Mouse (Mus musculus) adrenal gland, postnatal 14 days (tissue): ENCODE data around the gene Crygd. TPM values are rescaled to one million over a fixed set of nuclear protein-coding genes. Genes with fewer than 3 reads are reported as not detected.
"Not testable (repeated sequence)": the region's sequence is repeated elsewhere in the genome, so short reads cannot be mapped to it uniquely, and the experiment has no call there.

Source experiments
- DNase-seq: peaks from one replicate; pipeline ENCODE4 v3.0.0; 2021; ENCODE audit warnings: mixed read lengths
- long read RNA-seq, 2 experiments: library from polyadenylated mRNA; stranded (forward); transcript quantifications; one replicate each; pipeline ENCODE4 v2.0.0; 2021
- total RNA-seq: library from RNA; stranded (reverse); gene quantifications from 2 replicates; pipeline ENCODE4 v1.2.3, GENCODE M21; 2021

The Crygd gene
- not detected in 2 replicates for total RNA-seq
- long read RNA-seq, experiment 1 = 0 reads
- long read RNA-seq, experiment 2 = 0 reads

DNA sequence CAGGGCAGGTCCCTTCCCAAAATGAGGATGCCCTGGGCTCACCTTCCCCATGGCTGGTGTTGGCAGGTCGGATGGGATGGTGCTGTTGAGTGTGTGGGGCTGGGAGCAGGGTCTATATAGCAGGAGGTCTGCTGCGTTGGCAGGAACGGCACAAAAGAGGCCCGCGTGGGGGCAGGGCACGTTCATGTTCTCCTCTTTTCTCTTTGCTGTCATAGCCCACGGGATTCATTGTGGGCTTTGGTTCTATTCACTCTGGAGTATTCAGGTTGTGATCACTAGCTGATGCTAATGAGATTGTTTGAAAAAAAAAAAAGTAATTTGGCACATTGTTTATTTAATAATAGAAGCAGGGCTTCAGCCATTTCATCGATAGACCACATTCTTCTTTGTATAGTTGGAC is at the start of gene Crygd:
Gene Crygd (minus strand): TSS at position 101 of the 400 bp plus-strand sequence.
- DNase-seq = no peak

DNA sequence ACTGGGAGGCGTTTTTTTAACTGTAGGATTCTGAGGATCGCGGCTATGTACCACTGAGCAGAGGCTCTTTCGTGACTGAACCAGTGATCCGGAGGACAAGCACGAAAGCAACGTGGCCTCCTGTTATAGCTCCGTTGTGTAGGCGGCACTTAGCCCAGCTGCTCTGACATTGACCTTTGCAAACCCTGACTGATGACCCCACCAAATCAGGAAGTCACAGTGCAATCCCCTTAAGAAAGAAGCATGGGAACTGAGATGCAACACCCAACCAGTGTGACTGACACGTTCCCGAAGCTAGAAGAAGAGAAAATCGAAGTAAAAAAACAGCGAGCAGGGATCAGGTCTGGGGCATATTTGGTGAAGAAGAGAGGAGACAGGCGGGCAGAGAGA is 49.5 kb upstream of the Crygd start:
- DNase-seq = peak; percentile 24

DNA sequence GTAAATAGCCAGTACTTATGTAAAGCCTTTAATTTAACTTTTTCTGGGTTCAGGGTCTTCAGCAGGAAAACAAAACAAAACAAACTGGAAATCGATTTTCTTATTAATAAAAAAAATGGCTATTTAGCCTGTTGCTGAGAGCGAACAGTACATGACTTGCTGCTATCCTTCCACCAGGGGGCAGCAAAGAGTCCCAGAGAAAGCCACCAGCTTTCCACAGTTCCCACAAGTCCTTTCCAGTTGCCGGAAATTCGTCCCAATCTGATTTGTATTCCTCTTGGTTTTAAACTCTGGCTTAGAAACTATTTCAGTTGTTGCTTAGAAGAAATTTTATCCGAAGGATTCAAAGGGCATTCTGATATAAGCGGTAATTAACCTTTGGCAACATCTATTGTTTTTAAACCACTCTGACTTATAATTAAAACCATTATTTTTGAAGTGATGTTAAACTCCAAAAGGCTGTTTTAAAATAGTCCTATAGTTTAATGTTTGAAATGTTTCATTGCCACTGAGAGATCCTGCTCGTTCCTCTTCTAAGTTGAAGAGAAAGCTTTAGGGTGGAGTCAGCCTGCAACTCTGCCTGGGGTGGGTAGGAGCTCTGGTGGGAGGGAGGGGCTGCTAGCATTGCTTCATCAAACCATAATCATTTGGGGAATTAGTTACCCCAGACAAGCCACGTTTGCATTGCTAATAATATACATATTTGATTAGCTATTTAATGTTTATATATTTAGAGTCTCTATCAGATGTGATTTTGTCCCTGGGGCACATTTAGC is 49.0 kb upstream of the Crygd start:
- peak; percentile 88 for DNase-seq

DNA sequence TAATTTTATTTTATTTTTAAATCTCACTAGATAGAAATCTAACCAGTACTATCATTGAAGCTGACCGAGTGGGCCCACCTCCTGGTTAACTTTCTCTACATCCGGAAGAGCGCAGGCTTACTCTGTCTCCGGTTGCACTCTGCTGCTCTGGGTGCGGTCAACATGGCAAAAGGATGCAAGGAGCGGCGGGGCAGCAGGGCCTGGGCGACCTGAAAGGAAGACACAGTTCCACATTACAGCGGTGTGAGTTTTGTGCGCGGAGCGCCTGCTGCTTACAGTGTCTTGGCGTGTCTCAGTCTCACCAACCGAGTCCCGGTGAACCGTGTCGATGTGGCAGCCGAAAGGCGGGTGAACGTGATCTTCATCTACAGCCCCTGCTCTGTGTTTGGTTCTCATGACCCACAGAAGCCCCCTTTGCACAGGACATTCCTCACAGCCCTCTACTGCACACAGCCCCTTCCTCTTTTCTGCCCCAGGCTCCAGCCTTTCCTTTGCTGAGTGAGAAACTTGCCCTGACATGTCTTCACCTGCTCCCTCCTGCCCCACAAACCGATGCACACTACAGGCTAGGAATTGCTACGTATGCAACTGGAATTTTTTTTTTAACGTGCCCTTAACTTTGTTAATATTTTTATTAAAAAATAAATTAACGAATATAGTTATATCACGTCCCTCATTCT is 46.6 kb upstream of the Crygd start:
- DNase-seq = no peak

DNA sequence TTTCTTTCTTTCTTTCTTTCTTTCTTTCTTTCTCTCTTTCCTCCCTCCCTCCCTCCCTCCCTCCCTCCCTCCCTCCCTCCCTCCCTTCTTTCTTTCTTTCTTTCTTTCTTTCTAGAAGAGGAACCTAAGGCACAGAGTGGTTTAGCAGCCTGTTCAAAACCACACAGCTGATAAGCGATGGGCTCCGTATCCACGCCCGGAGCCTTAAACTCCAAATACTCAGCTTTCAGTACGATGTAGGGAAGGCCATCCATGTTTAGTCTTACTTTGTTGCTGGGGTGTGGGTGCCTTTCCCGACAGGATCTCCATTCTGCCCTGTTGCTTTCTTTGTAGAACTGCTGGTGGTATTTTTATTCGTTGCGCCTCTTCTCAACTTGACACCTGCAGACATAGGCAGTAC is 45.9 kb upstream of the Crygd start:
- DNase-seq = no peak

DNA sequence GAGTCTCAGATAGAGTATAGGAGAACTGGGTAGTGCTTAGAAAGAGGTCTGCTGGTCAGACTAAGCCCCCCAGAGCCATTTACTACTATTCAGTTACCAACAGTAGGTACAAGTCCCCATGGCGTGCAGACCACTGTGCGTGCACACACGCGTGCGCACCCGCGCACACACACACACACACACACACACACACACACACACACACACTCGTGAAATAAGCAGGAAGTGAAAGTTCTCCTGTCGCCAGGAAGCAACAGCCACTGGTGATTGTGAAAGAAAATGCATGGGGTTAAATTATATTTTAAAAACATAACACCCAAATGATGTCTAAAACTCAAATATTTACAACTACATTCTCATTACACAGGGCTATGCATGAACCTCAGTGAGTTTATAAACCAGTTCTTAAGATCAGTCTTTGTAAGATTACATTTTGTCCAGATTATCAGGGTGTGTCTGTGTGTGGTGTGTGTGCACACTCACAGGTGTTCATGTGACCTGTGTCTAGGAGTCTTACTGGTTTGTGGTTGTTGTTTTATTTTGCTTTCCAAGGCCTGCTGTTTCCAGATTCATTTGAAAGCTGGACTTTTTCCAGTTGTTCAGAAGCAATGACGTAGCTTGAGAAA is 44.5 kb upstream of the Crygd start:
- DNase-seq = no peak

DNA sequence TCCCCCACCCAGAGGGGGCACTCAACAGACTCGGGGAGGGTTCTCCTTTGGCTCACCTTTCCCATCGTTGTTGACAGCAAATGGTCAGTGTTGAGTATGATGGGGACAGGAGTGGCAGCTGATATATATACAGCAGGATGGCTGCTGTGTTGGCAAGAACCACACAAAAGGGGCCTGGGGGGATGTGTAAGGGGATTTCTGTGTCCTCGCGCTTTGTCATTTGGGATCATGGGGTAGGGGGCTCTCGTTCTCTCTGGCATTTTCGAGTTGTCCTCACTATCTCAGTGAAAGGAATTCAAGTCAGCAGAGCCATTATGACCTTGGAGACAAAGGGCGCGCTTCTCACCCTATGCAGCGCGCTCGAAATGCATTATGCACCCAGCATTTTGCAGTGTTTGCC is 40.0 kb upstream of the Crygd start, which contains the start of gene Cryga:
Gene Cryga (minus strand): TSS at position 101 of the 400 bp plus-strand sequence.
- no peak for DNase-seq

DNA sequence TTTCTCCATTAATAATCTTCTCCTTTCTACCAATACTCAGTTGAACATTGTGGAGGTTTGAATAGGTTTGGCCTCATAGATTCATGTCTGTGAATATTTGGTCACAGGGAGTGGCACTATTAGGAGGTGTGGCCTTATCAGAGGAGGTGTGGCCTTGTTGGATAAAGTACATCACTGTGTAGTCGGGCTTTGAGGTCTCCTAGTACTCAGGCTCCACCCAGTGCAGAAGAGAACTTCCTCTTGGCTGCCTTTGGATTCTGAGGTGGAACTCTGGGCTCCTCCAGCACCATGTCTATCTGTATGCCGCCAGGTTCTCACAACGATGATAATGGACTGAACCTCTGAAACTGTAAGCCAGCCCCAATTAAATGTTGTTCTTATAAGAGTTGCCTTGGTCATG is 33.7 kb upstream of the Crygd start:
- no peak for DNase-seq

DNA sequence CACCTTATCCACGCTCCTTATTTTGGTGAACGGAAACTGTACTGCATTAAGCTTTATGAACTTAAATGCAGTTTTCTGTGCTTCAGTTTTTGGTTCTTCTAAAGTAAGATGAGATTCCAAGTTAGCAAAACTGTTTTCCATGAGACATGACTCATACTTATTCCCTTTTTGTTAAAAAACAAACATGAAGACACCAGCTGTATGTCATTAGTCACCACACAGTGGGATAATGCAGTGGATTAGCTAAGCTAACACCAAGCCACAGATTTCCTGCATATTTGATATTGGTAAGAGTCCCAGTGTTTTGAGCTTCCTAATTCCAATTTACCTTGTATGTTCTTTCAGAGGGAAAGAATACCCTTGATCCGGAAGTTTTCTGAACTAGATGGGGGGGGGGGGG is 28.3 kb upstream of the Crygd start:
- DNase-seq = no peak

DNA sequence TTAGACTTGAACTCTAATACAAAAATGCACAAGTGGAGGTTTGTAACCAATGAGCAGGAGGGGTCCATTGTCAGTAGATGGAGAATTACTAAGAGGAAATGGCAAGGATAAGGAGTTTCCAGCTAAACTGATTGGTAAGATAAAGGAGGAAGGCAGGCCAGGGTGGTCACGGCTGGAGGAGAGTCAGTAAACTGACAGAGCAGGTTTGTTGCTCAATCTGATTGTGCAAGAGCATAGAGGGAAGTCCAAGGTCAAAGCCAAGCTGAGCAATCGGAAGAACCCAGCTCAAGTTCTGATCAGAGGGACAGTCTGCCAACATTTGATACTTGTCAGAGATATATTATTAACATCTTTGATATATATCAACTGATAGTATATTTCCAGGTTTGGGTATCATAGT is 27.1 kb upstream of the Crygd start:
- peak; percentile 67 for DNase-seq

DNA sequence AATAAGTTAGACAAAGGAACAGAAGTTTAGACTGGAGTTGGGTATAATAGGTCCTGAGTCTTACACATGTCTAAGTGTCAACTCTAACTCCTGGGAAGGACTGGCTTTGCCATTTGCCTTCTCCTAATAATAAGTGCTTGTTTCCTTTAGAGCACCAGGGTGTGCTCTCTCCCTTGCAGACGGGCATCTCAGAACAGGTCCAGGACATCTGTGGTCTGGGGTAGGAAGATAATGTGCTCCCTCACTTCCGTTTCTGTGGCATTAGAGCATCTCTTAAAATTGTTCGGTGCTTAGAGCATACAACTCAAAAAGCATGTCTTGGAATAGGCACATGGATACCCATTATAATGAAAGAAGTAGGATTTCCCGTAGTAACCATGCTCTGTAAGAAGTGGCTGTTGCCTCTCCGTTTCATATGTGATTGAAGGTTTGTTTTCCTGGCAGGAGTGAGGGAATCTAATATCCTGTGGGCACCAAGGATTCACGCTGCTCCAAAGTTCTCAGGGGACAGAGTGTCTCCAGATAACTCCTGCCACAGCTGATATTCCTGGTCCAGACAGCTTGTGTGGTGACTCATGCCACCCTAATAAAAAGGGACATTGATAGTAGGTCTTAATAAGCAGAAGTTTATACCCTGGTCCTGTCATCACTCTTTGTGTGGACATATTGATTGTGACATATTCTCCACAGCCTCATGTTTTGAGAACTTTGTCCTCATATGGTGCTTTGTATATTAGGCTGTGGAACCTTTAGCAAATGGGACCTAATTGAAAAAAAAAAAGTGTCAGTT is 25.5 kb upstream of the Crygd start:
- DNase-seq = no peak

DNA sequence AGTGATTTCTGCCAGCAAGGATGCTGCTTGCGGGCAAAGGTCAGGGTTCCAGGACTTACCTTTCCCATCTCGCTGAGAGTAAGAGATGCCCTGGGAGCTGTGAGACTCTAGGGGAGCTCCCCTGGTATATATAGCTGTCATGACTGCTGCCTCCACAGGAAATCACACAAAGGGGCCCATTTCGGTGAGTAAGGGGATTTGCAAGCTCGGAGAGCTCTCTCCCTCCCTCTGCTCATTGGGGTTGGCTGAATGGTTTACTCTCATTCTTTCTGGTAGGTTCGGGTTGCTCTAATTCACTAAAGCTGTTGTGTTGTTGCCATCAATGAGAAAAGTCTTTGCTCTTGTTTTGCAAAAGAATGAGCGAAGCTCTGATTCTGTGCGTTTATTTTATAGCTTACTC is 18.9 kb upstream of the Crygd start, which contains the start of gene Crygb:
Gene Crygb (minus strand): TSS at position 101 of the 400 bp plus-strand sequence.
- DNase-seq = no peak

DNA sequence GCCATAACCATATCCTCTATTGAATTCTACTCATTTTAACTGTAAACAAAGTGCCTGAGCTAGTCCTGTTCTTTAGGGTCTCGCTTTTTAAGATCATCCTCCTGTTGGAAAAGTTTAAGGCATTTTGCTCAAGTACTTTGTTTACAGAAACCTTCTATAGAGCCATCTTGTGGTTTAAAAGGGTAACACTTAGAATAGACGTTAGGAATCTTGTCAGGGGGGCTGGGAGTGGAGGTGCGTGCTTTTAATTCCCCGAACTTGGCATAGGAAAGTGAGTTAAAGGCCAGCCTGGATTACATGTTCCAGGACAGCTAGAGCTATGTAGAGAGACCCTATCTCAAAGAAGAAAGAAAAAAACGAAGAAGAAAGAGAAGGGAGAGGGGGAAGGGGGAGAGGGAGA is 12.4 kb upstream of the Crygd start:
- no peak for DNase-seq

DNA sequence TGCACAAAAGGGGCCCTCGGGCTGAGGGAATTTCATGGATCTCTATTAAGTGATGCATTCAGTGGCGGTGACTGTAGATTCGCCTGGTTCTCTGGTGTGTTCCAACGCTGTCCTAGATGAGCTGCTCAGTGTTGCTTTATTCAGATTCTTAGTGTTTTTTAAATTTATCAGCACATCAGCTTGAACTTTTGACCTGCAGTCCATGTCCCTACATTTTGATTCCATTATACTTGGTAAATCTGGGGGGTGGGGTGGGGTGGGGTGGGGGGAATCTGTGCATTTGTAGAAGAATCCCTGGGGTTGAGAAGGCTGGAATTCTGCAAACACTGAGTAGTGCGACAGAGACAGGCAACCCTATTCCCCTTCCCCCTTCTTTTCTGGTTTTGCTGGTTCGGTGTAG is 10.3 kb upstream of the Crygd start, which contains the start of gene Crygc:
Gene Crygc (minus strand): TSS at position 101 of the 400 bp plus-strand sequence.
- DNase-seq = no peak

DNA sequence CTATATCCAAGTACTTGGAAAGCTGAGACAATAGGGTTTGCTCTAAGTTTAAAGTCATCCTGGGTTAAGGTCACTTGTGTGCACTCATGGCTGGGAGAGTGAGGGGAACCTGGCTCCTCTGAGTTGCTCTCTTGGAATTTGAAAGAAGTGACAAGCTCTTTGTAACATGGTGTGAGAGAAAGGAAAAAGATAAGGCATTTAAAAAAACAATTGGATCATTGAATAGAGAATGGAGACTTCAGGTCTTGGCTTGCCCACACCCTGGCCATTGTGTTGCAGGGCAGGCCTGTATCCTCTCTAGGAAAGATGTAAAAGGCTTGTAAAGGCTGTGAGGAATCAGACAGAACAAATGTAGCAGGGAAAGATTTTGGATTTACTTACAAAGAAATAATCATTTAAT is 4.6 kb upstream of the Crygd start:
- DNase-seq = no peak

DNA sequence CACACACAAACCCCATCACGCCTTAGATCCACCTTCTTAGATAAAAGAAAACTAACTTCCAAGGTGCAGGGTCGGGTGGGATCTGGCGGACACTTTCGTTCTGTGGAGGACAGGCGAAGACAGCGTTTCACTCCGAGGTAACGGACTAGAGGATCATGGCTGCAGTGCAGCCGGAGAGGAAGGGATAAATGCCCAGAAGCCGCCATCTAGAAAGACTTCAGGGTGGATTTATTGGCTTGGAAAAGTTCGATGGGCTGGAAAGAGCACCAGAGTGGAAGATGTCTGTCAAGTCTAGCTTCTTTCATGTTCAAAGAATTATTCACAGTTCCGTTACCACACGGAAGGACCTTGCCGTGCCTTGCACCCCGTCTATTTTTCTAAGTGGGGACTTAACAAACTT is 949 bp upstream of the Crygd start:
- no peak for DNase-seq

DNA sequence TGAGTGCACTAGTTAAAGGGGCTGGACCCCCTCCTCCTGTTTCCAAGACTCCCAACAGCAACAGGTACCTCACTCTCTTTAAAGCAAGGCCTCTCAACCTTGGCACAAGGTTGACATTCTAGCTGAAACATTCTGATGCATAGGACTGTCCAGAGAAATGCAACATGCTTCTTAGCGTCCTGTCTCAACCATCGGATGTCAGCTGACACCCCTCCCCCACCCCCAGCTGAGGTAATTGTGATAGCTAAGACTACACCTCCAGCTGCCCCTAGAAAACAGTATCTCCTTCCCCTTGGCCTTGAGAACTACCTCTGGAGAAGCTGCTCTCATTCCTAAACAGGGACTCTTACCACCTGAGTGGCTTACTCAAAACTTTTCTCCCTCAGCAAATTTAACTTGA is 11.1 kb downstream of the Crygd start:
- DNase-seq = no peak

DNA sequence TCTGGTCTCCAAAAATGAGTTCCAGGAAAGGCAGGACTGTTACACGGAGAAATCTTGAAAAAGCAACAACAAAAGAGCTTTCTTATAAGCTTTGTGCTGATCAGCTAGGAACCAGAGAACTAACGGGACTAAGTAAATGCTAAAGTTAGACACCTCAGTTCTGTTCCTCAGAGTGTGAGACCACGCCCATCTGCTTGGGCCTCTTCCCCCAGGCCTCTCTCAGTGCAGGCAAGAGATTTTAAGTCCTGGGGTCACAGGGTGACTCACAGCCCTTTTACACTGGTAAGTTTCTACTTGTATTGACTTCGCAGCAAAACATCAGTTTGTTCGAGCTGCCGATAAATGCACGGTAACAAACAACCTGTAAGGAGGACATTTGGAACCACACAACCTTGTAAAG is 11.6 kb downstream of the Crygd start:
- no peak for DNase-seq

DNA sequence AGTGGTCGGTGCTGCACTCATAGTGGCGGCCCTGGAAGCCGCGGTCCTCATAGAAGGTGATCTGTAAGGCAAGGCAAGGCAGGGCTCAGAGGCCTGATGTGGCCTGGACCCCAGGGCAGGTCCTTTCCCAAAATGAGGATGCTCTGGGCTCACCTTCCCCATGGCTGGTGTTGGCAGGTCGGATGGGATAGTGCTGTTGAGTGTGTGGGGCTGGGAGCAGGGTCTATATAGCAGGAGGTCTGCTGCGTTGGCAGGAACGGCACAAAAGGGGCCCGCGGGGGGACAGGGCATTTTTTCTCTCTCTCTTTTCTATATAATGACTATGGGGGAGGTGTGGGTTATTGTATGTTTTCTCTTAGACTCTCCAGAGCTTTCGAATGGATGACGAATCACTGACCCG is 12.3 kb downstream of the Crygd start, which contains the start of gene Cryge:
Gene Cryge (minus strand): TSS at position 198 of the 400 bp plus-strand sequence.
- not testable (repeated sequence) for DNase-seq

DNA sequence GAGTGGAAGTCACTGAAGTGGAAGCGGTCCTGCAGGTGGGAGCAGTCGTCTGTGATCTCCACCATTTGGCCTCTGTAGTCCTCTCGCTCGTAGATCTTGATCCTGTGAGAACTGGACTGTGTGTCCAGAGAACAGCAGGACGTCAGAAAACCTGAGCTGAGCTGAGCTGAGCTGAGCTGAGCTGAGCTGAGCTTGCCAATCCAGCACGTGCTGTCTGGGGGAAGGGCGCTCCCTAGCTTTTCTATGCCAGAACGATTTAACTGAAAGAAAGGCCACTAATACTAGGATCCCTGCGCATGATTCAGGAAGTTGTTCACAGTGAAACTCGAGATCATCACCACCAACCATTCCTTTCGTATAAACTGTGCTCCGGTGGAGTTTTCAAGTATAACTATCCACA is 14.5 kb downstream of the Crygd start:
- peak; percentile 73 for DNase-seq

DNA sequence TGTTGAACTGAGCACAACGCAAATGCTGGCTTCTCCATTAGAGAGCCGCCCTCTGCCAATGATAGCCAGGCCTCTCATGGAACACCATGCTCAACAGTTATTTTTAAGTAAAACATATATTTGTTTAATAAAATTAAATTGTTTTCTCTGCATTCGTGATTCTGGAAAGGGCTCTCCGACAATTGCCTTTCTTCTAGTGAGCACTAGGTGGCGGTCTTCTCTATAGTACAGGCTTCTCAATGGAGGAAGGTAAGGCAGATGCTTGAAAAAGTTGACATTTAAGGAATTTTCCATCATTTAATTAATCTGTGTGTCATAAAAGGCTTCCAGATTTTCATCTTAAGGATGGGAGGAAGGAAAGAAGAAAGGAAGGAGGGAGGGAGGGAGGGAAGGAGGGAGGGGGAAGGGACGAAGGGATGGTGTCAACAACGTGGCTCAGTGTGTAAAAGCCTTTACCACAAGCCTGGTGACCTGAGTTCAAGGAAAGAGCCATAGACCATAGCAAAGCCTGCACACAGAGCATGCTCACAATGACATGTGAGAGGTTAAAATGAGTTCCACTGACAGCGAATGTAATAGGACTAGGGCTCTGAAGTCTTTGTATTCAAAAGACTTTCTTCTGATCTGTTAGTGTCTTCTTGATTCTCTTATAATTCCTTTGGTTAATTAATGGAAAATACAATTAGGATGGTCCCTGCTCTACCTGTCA is 16.7 kb downstream of the Crygd start:
- DNase-seq = peak; percentile 54

DNA sequence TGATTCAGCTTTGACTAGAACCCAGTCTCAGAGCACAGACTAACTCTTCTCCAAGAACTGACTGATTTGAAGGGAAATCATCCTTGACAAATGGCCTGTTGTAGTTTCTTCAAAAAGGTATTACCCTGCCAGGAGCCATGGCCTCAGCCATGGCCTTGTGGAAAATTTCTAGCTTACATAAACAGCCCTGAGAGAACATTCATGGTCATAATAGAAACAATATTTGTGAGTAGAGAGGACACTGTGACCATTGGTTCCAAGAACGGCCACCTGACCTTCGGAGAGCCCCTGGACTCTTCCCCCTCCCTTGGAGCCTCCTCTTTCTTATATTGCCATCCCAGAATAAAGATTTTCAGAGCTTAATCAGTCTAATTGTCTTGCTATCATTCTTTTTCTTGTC is 19.8 kb downstream of the Crygd start:
- DNase-seq = peak; percentile 71
